Mouse (Mus musculus): ENCODE results near the gene Slc26a9.

Gene Slc26a9

GRCm38 (mm10) chr1:131736494-131736893 lies 7.3 kb upstream of the Slc26a9 start:
- no peak for DNase-seq (ENCODE audit: low spot score)

GRCm38 (mm10) chr1:131737269-131737668 lies 6.6 kb upstream of the Slc26a9 start:
- DNase-seq (ENCODE audit: low spot score): no peak

GRCm38 (mm10) chr1:131738760-131739159 lies 5.1 kb upstream of the Slc26a9 start:
- DNase-seq (ENCODE audit: low spot score): no peak

DNA sequence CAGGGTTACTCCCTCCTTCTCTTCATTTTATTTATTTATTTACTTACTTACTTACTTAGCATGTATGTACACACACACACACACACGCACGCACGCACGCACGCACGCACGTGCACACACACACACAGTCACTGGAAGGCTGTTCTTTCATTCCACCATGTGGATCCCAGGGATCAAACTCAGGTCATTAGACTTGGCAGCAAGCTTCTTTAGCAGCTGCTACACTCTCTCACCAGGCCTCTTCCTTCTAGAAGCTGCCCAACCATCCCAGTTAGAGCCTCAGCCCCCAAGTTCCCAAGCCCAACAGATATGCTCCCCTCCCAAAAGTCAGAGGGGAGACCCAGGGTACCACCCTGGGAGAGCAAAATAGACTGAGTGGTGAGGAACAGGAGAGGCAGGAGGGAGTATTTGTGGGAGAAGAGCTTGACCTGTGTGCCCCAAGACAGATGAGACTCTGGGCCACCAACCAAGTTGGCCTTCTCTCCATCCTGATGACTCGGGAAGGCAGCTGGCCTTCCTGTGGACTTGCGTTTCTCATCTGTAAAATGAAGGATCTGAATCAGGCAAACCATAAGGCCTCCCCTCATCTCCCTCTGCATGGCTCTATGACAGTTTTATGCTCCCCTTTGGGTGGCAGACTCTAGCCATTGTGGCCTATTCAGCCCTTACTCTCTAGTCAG lies 4.2 kb upstream of the Slc26a9 start:
- DNase-seq (ENCODE audit: low spot score): no peak

DNA sequence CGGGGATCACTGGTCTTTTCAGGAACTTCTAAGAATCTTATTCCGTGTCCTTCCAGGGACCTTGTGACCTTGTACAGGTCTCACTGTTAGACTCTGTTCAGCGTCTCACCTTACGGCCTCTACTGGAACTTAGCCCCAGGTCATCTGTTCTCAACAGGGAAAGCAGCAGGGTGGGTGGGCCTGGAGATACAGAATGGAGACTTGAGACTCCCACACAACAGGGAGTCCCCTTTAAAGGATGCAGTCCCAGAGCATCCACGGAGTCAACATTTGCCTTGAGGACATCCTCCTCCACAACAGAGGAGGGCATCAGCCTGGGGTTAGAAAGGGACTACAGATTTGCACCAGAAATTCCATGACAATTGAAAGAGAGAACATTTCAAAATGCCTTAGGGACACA lies 1.6 kb downstream of the Slc26a9 start:
- no peak for DNase-seq (ENCODE audit: low spot score)

DNA sequence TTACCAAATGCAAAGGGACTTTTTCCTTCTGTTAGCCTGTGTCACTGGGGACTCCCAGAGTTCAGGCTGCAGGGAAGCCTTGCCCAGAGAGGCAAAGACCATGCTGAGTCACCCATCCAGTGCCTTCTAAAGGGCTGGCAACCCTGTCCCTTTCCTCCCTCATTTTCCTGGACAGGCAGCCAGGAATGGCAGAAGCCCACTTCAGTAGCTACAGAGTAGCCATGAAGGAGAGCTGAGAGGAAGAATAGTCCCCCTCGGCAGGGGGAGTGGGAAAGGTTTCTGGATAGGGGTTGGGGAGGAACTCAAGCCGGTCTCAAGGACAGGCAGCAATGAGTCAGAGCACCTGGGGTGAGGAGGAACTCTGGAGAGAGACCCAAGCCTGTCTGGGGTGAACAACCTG lies 3.9 kb downstream of the Slc26a9 start:
- no peak for DNase-seq (ENCODE audit: low spot score)

DNA sequence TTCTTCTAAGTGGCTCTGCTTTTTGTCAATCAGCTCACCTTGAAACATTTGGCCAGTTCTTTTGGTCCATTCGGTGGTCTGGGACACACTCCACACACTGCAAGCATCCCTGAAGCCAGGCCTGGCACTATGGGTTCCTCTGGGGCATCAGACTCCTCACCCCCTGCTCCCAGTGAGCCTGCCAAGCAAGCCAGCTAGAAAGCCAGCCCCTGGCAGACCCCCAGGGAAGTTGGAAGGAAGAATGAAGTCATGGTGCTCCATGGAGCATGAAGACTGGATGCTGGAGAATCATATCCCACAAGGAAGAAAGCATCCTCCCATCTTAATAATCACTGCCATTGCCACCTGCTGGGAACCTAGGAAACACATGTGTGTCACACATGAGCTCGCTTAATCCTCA lies 4.8 kb downstream of the Slc26a9 start:
- no peak for DNase-seq (ENCODE audit: low spot score)

GRCm38 (mm10) chr1:131749706-131750545 lies 6.1 kb downstream of the Slc26a9 start:
- DNase-seq (ENCODE audit: low spot score): no peak

DNA sequence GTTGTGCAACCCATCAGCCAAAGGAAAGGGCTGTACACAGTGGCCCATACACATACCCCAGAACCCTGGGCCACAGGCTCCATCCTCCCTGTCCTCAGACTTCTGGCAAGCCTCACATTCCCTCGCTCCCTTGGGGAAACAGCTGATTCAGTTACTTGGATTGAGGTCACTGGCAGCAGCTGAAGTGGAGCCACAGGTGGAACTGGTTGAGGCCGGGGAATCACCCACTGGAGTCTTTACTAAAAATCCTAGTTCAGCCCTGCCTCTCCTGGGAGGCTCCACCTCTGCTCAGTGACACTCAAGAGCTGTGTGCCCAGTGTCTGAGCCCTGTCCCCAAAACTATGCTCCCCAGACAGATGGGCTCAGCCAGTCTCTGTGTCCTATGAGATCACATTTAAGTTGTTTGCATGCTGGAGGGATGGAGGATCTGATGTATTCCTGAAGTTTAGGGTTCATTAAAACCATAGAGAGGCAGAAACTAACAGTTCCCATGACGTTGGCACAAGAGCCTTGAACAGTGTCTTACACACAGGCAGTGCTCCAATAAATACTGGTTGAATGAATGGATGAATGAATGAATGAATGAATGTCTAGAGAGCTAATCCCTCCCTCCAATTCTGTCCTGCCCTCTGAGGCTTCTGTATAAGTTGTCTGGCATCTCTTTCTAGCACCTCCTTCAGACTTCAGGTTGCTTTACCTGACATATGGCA lies 7.5 kb downstream of the Slc26a9 start:
- DNase-seq (ENCODE audit: low spot score): peak; percentile 20

GRCm38 (mm10) chr1:131751891-131752311 lies 8.1 kb downstream of the Slc26a9 start:
- DNase-seq (ENCODE audit: low spot score): no peak

- DNase-seq (ENCODE audit: low spot score): no peak
These were observed 10.5 kb downstream of the Slc26a9 start for GRCm38 (mm10) chr1:131754212-131754829.

DNA sequence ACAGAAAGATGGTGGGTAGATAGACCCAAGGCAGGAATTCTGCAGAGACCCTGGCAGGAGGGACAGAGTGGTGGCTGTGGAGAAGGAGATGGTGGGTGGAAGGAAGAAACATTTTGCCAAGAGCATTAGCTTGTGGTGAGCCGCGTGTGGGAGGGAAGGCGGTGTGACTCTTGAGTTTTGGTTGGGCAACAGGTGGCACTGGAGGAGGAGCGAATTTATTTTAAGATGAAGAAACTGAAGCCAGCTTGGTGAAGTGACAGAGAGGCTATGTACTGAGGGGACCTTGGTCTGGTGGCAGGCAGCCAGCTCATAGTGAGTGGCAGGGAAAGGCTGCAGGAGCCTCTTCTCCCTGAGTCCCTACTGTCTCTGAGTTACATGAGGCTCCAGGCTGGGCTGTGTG lies 11.1 kb downstream of the Slc26a9 start:
- no peak for DNase-seq (ENCODE audit: low spot score)

GRCm38 (mm10) chr1:131757211-131757610 lies 13.4 kb downstream of the Slc26a9 start:
- no peak for DNase-seq (ENCODE audit: low spot score)

DNA sequence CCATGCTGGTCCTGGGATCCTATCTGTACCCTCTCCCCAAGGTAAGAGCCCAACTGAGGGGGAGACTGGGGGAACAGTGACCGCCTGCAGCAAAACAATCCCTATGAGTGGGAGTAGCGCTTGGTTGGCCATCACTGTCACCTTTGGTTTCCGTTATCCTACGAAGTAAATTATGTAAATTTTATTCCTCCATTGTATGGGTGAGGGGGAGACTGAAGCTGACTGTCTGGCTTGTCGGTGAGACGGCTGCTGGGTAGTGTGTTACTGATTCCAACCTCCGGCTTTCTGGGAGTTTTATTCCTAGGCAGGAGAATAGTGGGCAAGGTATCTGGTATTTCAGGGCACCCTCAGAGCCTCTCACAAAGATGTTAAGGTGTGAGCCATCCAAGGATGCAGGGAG lies 15.0 kb downstream of the Slc26a9 start:
- DNase-seq (ENCODE audit: low spot score): no peak

GRCm38 (mm10) chr1:131759667-131760427 lies 16.0 kb downstream of the Slc26a9 start:
- no peak for DNase-seq (ENCODE audit: low spot score)

DNA sequence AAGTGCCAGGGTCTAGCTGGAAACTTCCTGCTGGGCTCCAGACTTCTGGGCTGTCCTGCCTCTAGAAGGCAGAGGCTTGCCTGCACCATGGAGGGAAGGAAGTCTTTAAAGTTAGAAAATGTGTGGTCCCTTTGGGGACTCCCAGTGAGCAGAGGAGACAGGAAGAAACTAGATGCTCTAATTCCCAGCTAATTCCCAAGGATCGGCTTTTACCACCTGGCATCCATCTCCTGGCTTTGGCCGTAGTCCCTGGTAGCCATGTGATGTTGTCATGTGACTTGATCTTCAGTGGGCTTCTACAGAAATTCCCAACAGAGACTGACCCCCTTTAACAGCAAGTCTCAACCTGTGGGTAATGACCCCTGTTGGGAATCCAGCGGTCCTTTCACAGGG lies 16.6 kb downstream of the Slc26a9 start:
- DNase-seq (ENCODE audit: low spot score): no peak

DNA sequence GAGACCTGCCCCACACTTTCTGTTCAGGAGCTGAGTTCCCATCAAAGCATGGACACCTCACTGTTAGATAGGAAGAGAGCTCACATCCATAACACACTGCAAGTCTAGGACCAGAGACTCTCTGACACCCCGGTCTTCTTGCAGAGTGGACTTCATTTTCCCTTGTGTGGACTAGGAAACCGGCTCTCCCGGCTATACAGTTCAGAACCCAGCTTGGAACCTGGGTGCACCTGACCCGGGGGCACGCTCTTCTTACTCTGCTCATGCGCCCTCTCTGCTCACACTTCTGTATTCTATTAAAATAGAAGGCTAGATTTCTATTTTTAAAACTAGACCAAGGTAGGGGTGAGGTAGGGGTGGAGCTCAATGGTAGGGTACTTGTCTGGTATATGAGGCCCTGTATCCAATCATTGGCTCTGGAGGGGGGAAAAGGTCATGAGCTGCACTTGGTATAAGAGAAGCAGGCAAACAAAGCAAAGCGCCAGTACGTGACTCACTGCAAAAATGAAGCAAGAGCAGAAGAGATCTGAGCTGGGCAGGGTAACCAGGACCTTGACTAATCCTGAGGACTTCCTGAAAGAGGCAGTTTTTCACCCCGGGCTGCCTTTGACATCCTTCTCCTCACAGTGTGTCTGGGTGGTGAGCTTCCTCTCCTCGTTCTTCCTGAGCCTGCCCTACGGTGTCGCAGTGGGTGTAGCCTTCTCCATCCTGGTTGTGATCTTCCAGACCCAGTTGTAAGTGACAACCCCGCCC lies 17.4 kb downstream of the Slc26a9 start:
- DNase-seq (ENCODE audit: low spot score): no peak

GRCm38 (mm10) chr1:131763683-131764082 lies 19.9 kb downstream of the Slc26a9 start:
- no peak for DNase-seq (ENCODE audit: low spot score)

- DNase-seq (ENCODE audit: low spot score): no peak
These were observed 20.9 kb downstream of the Slc26a9 start for GRCm38 (mm10) chr1:131764581-131765338.

GRCm38 (mm10) chr1:131765357-131766001 lies 21.7 kb downstream of the Slc26a9 start:
- peak; percentile 91 for DNase-seq (ENCODE audit: low spot score)

Measured in retina, embryonic 14.5 days (tissue).